21 mouse cellular contexts compared by ENCODE assay signal in genomic region chr17:87871461-87872126, GRCm38 (mm10). TPM values are rescaled to one million over a fixed set of nuclear protein-coding genes. Genes with fewer than 3 reads are reported as not detected.
DNase-seq lines count a peak whose midpoint lies in the region; ATAC-seq lines count a peak whose summit lies in the region.
"Had no signal": no experiment of that assay in that cellular context is flagged by ENCODE, and none has a peak within 500 bp of the region (broad histone marks: within the 10 kb centered on the region; RNA-seq: fewer than 3 reads in every experiment).

No protein-coding gene starts in this region.

- peak; percentile 53 for DNase-seq in cerebellum, adult 11-12 months
- DNase-seq in kidney, postnatal 4 days, result no peak
- DNase-seq in CD4-positive helper T cell, adult 2 months (ENCODE audit: low read depth, low spot score), result peak; percentile 8
- DNase-seq in neural tube, embryonic 10.5 days (ENCODE audit: extremely low spot score, low spot score), result peak; percentile 3
- DNase-seq in left cerebral cortex, adult 8-10 months (ENCODE audit: low spot score in 2 of 2), result no peak
- DNase-seq in frontal cortex, adult 2 months (ENCODE audit: extremely low spot score in 1 of 2, low spot score in 1 of 2), result no peak
- DNase-seq: adrenal gland, postnatal 10 days; kidney, adult 2 months; kidney, postnatal 36 days; layer of hippocampus, postnatal 36 days had no signal

- H3K27ac ChIP-seq in kidney, embryonic 16.5 days (ENCODE audit: low read length), result peak overlapping the region; percentile 12; the same call in 1 of the 2 replicates
- H3K27ac ChIP-seq: forebrain, embryonic 10.5 days; midbrain, embryonic 12.5 days had no signal

- no peak for ATAC-seq in cerebellum, adult (ENCODE audit: insufficient number of reproducible peaks, low FRiP score, low TSS enrichment)
- 0 out of 2 replicates have a peak, but pooled peaks have one; percentile 35 for ATAC-seq in kidney, embryonic 16.5 days (ENCODE audit: low FRiP score, low TSS enrichment)

- H3K4me2 ChIP-seq in kidney, embryonic 16.5 days (replicated peaks; ENCODE audit: low read depth, low read length), result no peak overlapping the region
- H3K4me2 ChIP-seq: hindbrain, embryonic 15.5 days; midbrain, embryonic 12.5 days had no signal

- no peaks in the 10 kb centered on the region for H3K27me3 ChIP-seq in kidney, embryonic 16.5 days (ENCODE audit: insufficient read depth, low read length)
- H3K27me3 ChIP-seq: hindbrain, embryonic 15.5 days had no signal

- H3K9ac ChIP-seq in kidney, embryonic 16.5 days (replicated peaks; ENCODE audit: low read length), result no peak overlapping the region
- H3K9ac ChIP-seq: hindbrain, embryonic 15.5 days; midbrain, embryonic 12.5 days had no signal

- no peak overlapping the region for H3K4me3 ChIP-seq in kidney, embryonic 16.5 days (ENCODE audit: low read length)
- H3K4me3 ChIP-seq: forebrain, embryonic 10.5 days; hindbrain, embryonic 15.5 days; midbrain, embryonic 12.5 days had no signal

- H3K9me3 ChIP-seq in kidney, embryonic 16.5 days (ENCODE audit: low read length), result no peaks in the 10 kb centered on the region
- H3K9me3 ChIP-seq: forebrain, embryonic 10.5 days; hindbrain, embryonic 15.5 days; midbrain, embryonic 12.5 days had no signal

- no peaks in the 10 kb centered on the region for H3K4me1 ChIP-seq in kidney, embryonic 16.5 days (ENCODE audit: insufficient read depth, low read length)

- no peaks in the 10 kb centered on the region for H3K36me3 ChIP-seq in kidney, embryonic 16.5 days (ENCODE audit: insufficient read depth, low read length)
- H3K36me3 ChIP-seq: forebrain, embryonic 10.5 days; hindbrain, embryonic 15.5 days; midbrain, embryonic 12.5 days had no signal

- WGBS in kidney, embryonic 16.5 days, result 83% methylated on average over 13 of the region's 13 CpGs

RNA-seq across cellular contexts. Expression of gene Rpl36-ps4, which starts 49.2 kb away (rescaled TPM):
- polyA plus RNA-seq in kidney, embryonic 16.5 days (2015; fragmentation: Nextera tagmentation; extraction: Ambion mirVana), result not detected in 2 replicates
- not detected for total RNA-seq in left cerebral cortex, adult 8-10 months (2022)
- not detected in 2 replicates for polyA plus RNA-seq in frontal cortex, adult 2 months (2012; rRNA removed)
- total RNA-seq: adrenal gland, postnatal 10 days; layer of hippocampus, postnatal 36 days; left cerebral cortex, postnatal 4 days had no signal
- polyA plus RNA-seq: embryonic facial prominence, embryonic 14.5 days; forebrain, embryonic 10.5 days; gonadal fat pad, adult 2 months; heart, embryonic 16.5 days; hindbrain, embryonic 15.5 days; kidney, adult 2 months; liver, embryonic 16.5 days; midbrain, embryonic 12.5 days; thymus, postnatal 0 days had no signal

Comparison
In these comparisons a context has a peak if more than half of its experiments do, and no peak if none do; other contexts are left out.
1. DNase-seq: peak in cerebellum, adult 11-12 months (single experiment), CD4-positive helper T cell, adult 2 months (single experiment) and neural tube, embryonic 10.5 days (single experiment); none in kidney, postnatal 4 days (0 of 2), left cerebral cortex, adult 8-10 months (0 of 2) and frontal cortex, adult 2 months (0 of 2).